Mouse (Mus musculus) CH12F3 (cell line): ENCODE results near the gene Dgki.

Source experiments
- in situ Hi-C: fragments of 300-500 bp; cut with MboI; formaldehyde crosslinking; loops from 2 replicates; pipeline ENCODE4 v1.14.3; 2020; ENCODE audit warnings: low sequenced_read_pairs

The Dgki gene

DNA sequence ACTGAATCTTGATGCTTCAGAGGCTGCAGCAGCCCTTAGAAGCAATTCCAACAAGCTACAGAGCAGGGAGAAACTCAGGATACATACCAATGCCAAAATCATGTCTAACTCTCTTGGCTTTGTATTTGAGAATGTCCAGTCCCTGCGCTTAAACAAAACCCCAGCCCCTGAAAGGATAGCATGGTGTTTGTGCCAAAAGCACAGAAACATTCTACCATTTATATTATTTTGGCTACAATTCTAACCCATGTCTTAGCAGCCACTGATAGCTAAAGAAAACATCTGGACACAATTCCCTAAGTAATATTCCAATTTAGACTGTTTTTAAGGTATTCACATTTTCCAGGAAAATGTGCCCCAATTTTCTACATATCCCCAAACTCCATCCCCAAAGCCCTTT lies 269.0 kb downstream of the Dgki start:
- in situ Hi-C loops = no loop called here

- in situ Hi-C loops = no loop called here
These were observed 269.6 kb downstream of the Dgki start for GRCm38 (mm10) chr6:37030402-37030801.

DNA sequence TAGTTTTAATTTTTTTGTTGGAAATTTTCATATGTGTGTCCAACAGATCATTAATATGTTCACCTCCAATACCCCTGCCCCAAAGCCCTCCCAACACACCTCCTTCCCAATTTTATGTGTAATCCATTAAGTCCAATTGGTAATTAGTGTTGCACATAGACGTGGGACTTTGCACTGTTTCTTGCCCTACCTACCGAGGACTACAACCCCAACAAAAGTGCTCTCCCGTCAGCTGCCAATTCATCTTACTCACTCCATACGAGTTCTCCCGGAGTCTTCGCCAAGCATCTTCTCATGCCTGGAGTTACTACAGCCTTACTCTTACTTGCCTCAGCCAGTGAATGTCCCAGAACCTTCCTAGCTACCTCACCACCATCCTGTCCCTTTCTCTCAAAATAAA lies 271.1 kb downstream of the Dgki start:
- in situ Hi-C loops = no loop called here

DNA sequence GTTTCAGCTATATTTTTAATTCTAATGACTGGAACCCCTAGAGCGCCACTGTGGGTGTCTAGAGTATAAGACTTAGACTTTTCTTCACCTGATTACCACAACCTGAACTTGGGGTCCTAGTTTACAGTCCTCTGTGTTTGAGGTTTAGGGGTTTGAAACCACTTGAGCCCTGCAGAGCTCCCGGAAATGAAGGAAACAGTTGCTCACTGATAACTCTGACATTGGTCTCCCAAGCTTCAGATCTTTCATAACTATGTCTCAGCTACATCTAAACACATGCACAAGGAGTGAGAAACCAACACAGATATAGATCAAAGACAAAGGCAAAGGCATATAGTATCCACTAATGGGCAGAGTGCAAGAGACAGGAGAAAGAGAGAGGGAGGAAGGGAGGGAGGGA lies 271.7 kb downstream of the Dgki start:
- in situ Hi-C loops = no loop called here

DNA sequence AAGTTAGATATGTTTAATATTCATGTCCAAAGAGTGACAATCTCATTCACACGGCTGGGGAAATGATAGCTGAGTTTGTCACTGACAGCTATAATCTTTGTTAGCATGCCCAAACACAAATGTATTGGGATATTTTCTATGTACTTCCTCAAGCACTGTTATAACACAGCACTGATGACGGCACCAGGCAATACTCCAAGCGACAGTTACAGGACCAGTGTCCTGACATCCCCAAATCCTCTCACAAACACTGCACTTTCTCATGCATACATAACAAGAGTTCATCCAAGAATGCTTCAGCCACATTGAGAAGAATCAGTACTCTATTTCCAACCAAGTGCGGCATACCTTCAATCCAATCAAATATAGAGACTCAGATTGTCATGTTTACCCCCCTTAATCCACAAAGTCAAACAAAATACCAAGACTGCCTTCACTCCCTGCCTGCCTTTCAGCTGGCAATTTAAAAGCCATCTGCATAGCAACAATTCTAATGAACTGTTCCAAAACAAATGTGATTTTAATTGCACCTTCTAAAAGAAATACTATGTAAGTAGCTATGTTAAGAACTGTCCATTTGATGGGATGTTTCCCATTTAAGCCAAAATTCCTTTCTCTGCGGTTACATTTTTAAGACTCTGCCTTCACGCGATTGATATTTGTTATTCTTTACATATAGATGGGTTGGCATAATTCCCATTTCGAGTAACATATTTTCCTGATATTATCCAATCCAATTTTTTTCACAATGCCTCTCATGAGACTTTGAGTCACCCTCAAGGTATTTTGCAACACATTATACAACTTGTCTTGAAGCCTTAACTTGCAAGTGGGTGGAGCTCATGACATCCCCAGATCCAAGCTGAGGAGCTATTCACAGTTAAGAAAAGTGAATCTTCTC lies 273.4 kb downstream of the Dgki start:
- in situ Hi-C loops = no loop called here

DNA sequence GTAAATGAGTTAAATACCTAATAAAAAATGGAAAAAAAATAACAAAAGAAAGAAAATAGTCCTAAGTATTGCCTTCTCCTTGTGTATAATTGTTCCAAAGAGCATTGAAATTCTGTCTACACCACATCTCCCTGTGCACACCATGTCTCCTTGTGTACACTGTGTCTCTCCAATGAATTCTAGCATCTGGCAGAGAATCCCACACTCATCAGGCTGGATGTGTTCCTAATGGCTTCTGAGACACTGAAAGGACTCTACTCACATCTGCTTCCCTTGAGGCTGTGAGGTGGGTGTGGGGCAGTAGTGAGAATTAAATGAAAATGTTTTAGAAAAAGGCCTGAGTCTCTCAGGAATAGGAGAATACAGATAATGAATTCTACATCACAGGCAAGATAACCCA lies 283.9 kb downstream of the Dgki start:
- in situ Hi-C loops = no loop called here

- in situ Hi-C loops = no loop called here
These were observed 288.4 kb downstream of the Dgki start for GRCm38 (mm10) chr6:37011597-37011996.

- in situ Hi-C loops = no loop called here
These were observed 292.4 kb downstream of the Dgki start for GRCm38 (mm10) chr6:37007573-37007972.

GRCm38 (mm10) chr6:37004914-37005313 lies 295.1 kb downstream of the Dgki start:
- in situ Hi-C loops = no loop called here

DNA sequence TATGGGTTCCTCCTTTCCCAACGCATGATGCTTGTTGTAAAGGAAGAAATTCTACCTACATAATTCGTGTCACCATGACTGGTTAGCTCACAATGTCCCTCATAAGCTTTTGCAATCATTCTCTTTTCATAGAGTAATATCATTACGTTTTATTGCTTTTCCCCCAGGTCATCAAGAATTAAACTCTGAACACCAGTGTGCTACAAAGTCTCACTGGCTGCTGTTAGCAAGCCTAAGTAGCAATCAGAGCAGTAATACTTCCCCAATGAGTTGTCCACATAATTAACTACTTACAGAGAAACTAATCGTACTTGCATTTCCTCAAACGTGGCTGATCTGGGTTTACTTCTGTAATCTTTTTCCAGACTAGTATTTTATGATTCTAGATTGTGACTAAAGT lies 296.7 kb downstream of the Dgki start:
- in situ Hi-C loops = no loop called here

DNA sequence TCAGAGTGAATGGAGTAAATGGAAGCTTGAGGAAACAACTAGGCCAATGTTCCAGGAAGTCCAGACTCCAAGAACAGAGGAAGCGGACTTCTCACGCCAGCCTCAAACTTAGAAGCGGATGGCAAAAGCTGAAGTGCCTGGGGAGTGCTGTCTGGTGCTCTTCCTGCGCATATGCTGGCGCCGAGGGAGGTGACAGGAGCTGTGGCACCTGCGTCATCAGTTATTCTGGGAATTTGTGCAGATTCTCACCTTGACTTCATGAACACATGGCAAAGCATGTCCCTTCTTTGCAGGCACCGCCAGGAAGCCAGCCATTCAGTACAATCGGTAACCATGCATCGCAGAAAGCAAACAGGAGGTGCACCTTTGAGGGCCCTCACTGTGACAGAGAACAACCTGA lies 301.0 kb downstream of the Dgki start:
- in situ Hi-C loops = no loop called here

GRCm38 (mm10) chr6:36994329-36994728 lies 305.7 kb downstream of the Dgki start:
- in situ Hi-C loops = no loop called here

GRCm38 (mm10) chr6:36990186-36990585 lies 309.8 kb downstream of the Dgki start:
- in situ Hi-C loops = no loop called here

GRCm38 (mm10) chr6:36988800-36989199 lies 311.2 kb downstream of the Dgki start:
- in situ Hi-C loops = no loop called here

DNA sequence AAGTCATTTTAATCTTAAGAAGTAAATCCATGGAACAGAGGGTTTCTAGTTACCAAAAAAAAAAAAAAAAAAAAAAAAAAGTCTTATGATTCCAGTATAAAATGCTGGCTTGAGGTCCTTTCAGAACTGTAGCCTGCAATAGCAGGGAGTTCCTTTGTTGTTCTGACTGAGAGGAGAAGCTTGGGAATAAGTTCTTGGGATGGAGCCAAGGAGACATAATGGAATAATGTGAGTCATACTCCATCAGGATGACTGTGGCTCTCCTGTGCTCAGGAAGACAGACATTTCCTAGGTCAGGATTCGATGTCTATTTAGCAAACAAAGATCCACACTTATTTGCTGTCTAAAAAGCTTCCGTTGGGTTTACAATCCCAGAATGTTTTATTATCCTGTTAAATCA lies 318.3 kb downstream of the Dgki start:
- in situ Hi-C loops = no loop called here

DNA sequence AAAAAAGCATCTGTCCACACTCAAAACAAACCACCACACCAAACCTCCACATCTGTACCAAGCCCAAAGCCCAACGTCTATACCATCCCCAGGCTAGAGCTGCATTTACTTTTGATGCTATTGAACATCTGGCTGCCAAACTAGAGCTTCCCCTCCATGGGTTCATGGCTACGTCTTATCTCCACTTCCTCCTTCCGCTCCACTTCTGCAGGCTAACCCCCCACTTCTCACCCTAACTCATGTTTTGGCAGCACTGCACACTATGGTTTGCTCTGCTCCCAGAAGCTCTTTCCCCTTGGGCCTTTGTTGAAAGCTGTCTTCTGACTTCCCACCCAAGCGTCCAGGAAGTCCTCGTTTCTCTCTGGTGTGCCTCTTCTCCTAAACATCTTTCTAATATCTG lies 319.5 kb downstream of the Dgki start:
- in situ Hi-C loops = no loop called here

- in situ Hi-C loops = no loop called here
These were observed 321.8 kb downstream of the Dgki start for GRCm38 (mm10) chr6:36978176-36978575.

DNA sequence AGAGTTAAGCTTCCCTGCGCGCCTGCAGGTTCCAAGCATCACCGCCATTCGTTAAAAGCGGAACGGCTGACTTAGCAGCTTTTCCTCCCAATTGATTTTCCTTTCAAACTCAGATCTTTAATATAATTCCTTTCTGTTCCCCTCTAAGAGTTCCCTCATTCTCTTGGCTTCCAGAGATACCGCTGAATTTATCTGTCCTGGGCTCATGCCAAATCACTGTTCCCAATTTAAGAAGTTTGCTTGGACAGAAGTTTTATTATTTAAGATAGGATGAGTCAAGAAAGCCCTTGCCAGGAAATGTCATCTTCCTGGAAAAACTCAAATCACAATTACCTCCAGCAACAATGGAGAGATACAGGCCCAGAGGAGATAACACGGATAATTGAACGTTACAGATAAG lies 326.9 kb downstream of the Dgki start:
- in situ Hi-C loops = no loop called here

- in situ Hi-C loops = no loop called here
These were observed 327.5 kb downstream of the Dgki start for GRCm38 (mm10) chr6:36972494-36972893.

DNA sequence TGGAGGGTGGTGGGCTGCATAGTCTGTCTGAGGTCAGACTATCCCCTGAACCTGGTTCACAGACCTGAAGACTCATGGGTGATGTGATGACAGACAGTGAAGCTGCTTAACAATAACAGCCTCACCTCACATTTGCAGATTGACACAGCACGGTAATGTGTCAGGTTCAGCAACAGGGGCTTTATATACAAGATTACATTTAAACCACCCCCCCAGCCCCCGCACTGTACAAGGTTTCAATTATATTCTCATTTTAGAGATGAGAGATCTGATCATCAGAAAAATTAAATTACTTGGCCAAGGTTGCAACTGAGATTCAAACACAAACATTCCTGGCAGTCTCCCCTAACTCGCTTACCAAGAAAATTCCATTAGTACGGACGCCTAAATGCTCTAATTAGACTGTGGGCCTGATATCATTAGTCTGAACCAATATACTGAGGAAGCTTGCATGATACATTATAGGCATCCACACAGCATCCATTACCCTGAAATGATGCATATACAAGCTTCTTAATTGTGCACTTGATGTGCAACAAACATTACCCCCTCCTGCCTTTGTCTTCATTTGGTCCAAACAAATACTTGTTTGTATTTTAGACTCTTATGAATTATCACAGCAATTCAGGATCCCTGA lies 330.6 kb downstream of the Dgki start:
- in situ Hi-C loops = no loop called here

- in situ Hi-C loops = no loop called here
These were observed 339.3 kb downstream of the Dgki start for GRCm38 (mm10) chr6:36960658-36961057.

DNA sequence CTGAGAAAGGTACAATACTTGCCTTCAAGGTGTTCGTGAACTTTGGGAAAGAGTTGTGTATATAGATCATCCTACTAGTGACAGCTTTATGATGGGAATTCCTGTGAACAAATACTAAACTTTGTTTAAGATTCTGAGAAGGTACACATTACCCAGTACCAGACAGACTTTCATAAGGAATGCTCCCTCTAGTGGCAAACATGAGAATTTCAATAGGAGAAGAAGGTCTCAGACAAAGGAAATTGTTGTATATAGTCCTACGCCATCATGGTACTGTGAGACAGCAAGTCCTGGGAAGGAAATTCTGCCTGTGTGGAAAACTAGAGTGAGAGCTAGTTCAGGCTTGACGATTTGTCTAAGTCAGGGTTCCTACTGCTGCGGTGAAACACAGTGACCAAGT lies 344.7 kb downstream of the Dgki start:
- in situ Hi-C loops = no loop called here
